ENCODE assay signal across 22 mouse cellular contexts in the genomic region with DNA sequence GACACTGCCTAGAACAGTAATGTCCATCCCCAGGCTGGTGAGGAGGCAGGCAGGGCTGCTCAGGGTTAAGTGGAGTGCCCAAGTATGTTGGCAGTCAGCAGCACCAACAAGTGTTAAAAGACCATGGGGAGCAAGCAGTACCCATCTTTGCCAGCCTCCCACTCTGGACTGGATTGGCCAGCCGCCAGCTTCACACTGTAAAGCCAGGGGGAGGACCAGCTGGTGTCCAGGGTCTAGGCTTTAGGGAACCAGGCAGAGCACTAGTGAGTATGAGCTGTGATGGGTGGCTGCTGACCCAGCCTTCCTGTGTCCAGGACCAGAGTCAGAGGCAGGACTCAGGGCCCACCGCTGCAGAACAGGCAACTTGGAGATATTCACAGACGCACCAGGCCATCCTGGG. TPM values are rescaled to one million over a fixed set of nuclear protein-coding genes. Genes with fewer than 3 reads are reported as not detected.
DNase-seq lines count a peak whose midpoint lies in the region; ATAC-seq and TF ChIP-seq lines count a peak whose summit lies in the region.
"Had no signal": no experiment of that assay in that cellular context is flagged by ENCODE, and none has a peak within 500 bp of the region (broad histone marks: within the 10 kb centered on the region; RNA-seq: fewer than 3 reads in every experiment).

No protein-coding gene starts in this region.

- no peak overlapping the region for H3K9ac ChIP-seq in forebrain, embryonic 15.5 days (replicated peaks)
- no peak overlapping the region for H3K9ac ChIP-seq in hindbrain, postnatal 0 days (replicated peaks; ENCODE audit: low read length)
- H3K9ac ChIP-seq in hindbrain, embryonic 11.5 days (ENCODE audit: low read depth, low read length): no peak overlapping the region
- H3K9ac ChIP-seq in midbrain, postnatal 0 days (replicated peaks; ENCODE audit: low read length, poor library complexity, severe bottlenecking): no peak overlapping the region
- H3K9ac ChIP-seq: liver, embryonic 12.5 days; midbrain, embryonic 13.5 days had no signal

- TF ChIP-seq POLR2A in brain, embryonic 14.5 days (IDR thresholded peaks at IDR 0.05; ENCODE audit: borderline replicate concordance, extremely low read depth, insufficient read depth, insufficient read length, poor library complexity, severe bottlenecking): no peak

- H3K27ac ChIP-seq in forebrain, embryonic 15.5 days (replicated peaks): no peak overlapping the region
- H3K27ac ChIP-seq in forebrain, embryonic 10.5 days: no peak overlapping the region
- H3K27ac ChIP-seq in hindbrain, postnatal 0 days: no peak overlapping the region
- no peak overlapping the region for H3K27ac ChIP-seq in hindbrain, embryonic 11.5 days (ENCODE audit: low read depth, low read length)
- H3K27ac ChIP-seq in midbrain, postnatal 0 days (ENCODE audit: low read depth, low read length): no peak overlapping the region
- H3K27ac ChIP-seq in midbrain, embryonic 10.5 days (replicated peaks): no peak overlapping the region
- H3K27ac ChIP-seq: liver, embryonic 12.5 days; midbrain, embryonic 13.5 days had no signal

- DNase-seq in forebrain, embryonic 10.5 days (ENCODE audit: extremely low spot score, low spot score): no peak
- DNase-seq in hindbrain, postnatal 0 days (ENCODE audit: low spot score): peak; percentile 35
- no peak for DNase-seq in hindbrain, embryonic 11.5 days (ENCODE audit: low spot score)
- peak; percentile 35 for DNase-seq in midbrain, postnatal 0 days (ENCODE audit: low spot score)
- DNase-seq in midbrain, embryonic 10.5 days (ENCODE audit: low spot score): no peak
- DNase-seq in brain, embryonic 14.5 days (ENCODE audit: low read depth): peak; percentile 12
- no peak for DNase-seq in yolk sac, embryonic 10.5 days (ENCODE audit: low spot score)
- DNase-seq: adrenal gland, postnatal 25 days; cerebellum, adult 8-10 months; heart, postnatal 36 days; kidney, adult 9 months; kidney, postnatal 36 days; layer of hippocampus, adult 9-11 months; thymus, adult 18-20 months had no signal

- peaks cover 11% of the 10 kb centered on the region for H3K4me1 ChIP-seq in forebrain, embryonic 15.5 days
- H3K4me1 ChIP-seq in forebrain, embryonic 10.5 days: peaks cover 14% of the 10 kb centered on the region
- peaks cover 13% of the 10 kb centered on the region; the same call in 1 of the 2 replicates for H3K4me1 ChIP-seq in hindbrain, postnatal 0 days (ENCODE audit: insufficient read depth, low read length)
- H3K4me1 ChIP-seq in hindbrain, embryonic 11.5 days (replicated peaks; ENCODE audit: control insufficient read depth, insufficient read depth, low read length): peaks cover 10% of the 10 kb centered on the region
- peaks cover 9% of the 10 kb centered on the region; the same call in 1 of the 2 replicates for H3K4me1 ChIP-seq in midbrain, postnatal 0 days (ENCODE audit: insufficient read depth, low read length)
- H3K4me1 ChIP-seq in midbrain, embryonic 10.5 days: peaks cover 18% of the 10 kb centered on the region

- no peak overlapping the region for H3K4me2 ChIP-seq in forebrain, embryonic 15.5 days (replicated peaks)
- H3K4me2 ChIP-seq in hindbrain, postnatal 0 days (ENCODE audit: low read depth, low read length): no peak overlapping the region
- H3K4me2 ChIP-seq in hindbrain, embryonic 11.5 days (replicated peaks; ENCODE audit: low read depth, low read length): no peak overlapping the region
- no peak overlapping the region for H3K4me2 ChIP-seq in midbrain, postnatal 0 days (ENCODE audit: low read depth, low read length, poor library complexity, severe bottlenecking)

- no peaks in the 10 kb centered on the region for H3K9me3 ChIP-seq in forebrain, embryonic 15.5 days
- no peaks in the 10 kb centered on the region for H3K9me3 ChIP-seq in forebrain, embryonic 10.5 days
- no peaks in the 10 kb centered on the region for H3K9me3 ChIP-seq in hindbrain, postnatal 0 days (ENCODE audit: low read length)
- no peaks in the 10 kb centered on the region for H3K9me3 ChIP-seq in hindbrain, embryonic 11.5 days (ENCODE audit: control insufficient read depth, low read length)
- H3K9me3 ChIP-seq in midbrain, postnatal 0 days (ENCODE audit: low read length): no peaks in the 10 kb centered on the region
- no peaks in the 10 kb centered on the region for H3K9me3 ChIP-seq in midbrain, embryonic 10.5 days (replicated peaks)
- H3K9me3 ChIP-seq: liver, embryonic 12.5 days; midbrain, embryonic 13.5 days had no signal

- H3K36me3 ChIP-seq in forebrain, embryonic 15.5 days: no peaks in the 10 kb centered on the region
- no peaks in the 10 kb centered on the region for H3K36me3 ChIP-seq in forebrain, embryonic 10.5 days (replicated peaks)
- H3K36me3 ChIP-seq in hindbrain, postnatal 0 days (ENCODE audit: insufficient read depth, low read length): no peaks in the 10 kb centered on the region
- H3K36me3 ChIP-seq in hindbrain, embryonic 11.5 days (ENCODE audit: control insufficient read depth, insufficient read depth, low read length): no peaks in the 10 kb centered on the region
- H3K36me3 ChIP-seq in midbrain, postnatal 0 days (ENCODE audit: insufficient read depth, low read length): no peaks in the 10 kb centered on the region
- no peaks in the 10 kb centered on the region for H3K36me3 ChIP-seq in midbrain, embryonic 10.5 days
- H3K36me3 ChIP-seq: liver, embryonic 12.5 days; midbrain, embryonic 13.5 days had no signal

- WGBS in forebrain, embryonic 15.5 days: 75% methylated on average over 3 of the region's 3 CpGs
- WGBS in forebrain, embryonic 10.5 days: 89% methylated on average over 3 of the region's 3 CpGs
- WGBS in hindbrain, postnatal 0 days: 75% methylated on average over 3 of the region's 3 CpGs
- 77% methylated on average over 3 of the region's 3 CpGs for WGBS in hindbrain, embryonic 11.5 days
- WGBS in midbrain, postnatal 0 days: 80% methylated on average over 3 of the region's 3 CpGs
- 82% methylated on average over 3 of the region's 3 CpGs for WGBS in midbrain, embryonic 10.5 days

- 0 out of 2 replicates have a peak, but pooled peaks have one; percentile 14 for ATAC-seq in forebrain, embryonic 15.5 days (replicated peaks)
- 0 out of 2 replicates have a peak, but pooled peaks have one; percentile 13 for ATAC-seq in hindbrain, postnatal 0 days
- no peak for ATAC-seq in hindbrain, embryonic 11.5 days (ENCODE audit: low FRiP score)
- ATAC-seq in midbrain, postnatal 0 days (ENCODE audit: low FRiP score): no peak
- ATAC-seq: activated CD4-positive, CD25-positive, alpha-beta regulatory T cell, adult 4 months; liver, embryonic 12.5 days; midbrain, embryonic 13.5 days had no signal

- no peak overlapping the region for H3K4me3 ChIP-seq in forebrain, embryonic 15.5 days
- H3K4me3 ChIP-seq in forebrain, embryonic 10.5 days: no peak overlapping the region
- H3K4me3 ChIP-seq in hindbrain, postnatal 0 days (ENCODE audit: low read length): no peak overlapping the region
- H3K4me3 ChIP-seq in hindbrain, embryonic 11.5 days (ENCODE audit: low read depth, low read length): no peak overlapping the region
- H3K4me3 ChIP-seq in midbrain, postnatal 0 days (ENCODE audit: low read depth, low read length): no peak overlapping the region
- no peak overlapping the region for H3K4me3 ChIP-seq in midbrain, embryonic 10.5 days

- no peak for TF ChIP-seq CTCF in hindbrain, postnatal 0 days (IDR thresholded peaks at IDR 0.05; ENCODE audit: low read depth)
- TF ChIP-seq CTCF in midbrain, postnatal 0 days (IDR thresholded peaks at IDR 0.05): no peak
- no peak for TF ChIP-seq CTCF in brain, embryonic 14.5 days (IDR thresholded peaks at IDR 0.05; ENCODE audit: borderline replicate concordance, extremely low read depth, insufficient read depth, insufficient read length)

- H3K27me3 ChIP-seq in forebrain, embryonic 15.5 days: peaks cover 38% of the 10 kb centered on the region
- H3K27me3 ChIP-seq in forebrain, embryonic 10.5 days (ENCODE audit: poor library complexity, severe bottlenecking): peaks cover 69% of the 10 kb centered on the region
- peaks cover 19% of the 10 kb centered on the region for H3K27me3 ChIP-seq in hindbrain, postnatal 0 days (ENCODE audit: insufficient read depth, low read length)
- H3K27me3 ChIP-seq in hindbrain, embryonic 11.5 days (ENCODE audit: control insufficient read depth, insufficient read depth, low read length): peaks cover 40% of the 10 kb centered on the region
- H3K27me3 ChIP-seq in midbrain, postnatal 0 days (ENCODE audit: insufficient read depth, low read length): peaks cover 32% of the 10 kb centered on the region
- H3K27me3 ChIP-seq in midbrain, embryonic 10.5 days (ENCODE audit: low read depth, poor library complexity, severe bottlenecking): peaks cover 61% of the 10 kb centered on the region

RNA-seq across cellular contexts. Expression of gene Klhl30, which starts 6.8 kb away (rescaled TPM):
- polyA plus RNA-seq in forebrain, embryonic 15.5 days (2015; fragmentation: Nextera tagmentation; extraction: Ambion mirVana): 0.08 TPM in 1 of 2 replicates, not detected in the other
- polyA plus RNA-seq in forebrain, embryonic 10.5 days (2016; fragmentation: Nextera tagmentation; extraction: Ambion mirVana): 0.11 and 0.14 TPM in 2 replicates
- total RNA-seq in hindbrain, postnatal 0 days (2014; rRNA removed): 0.31 and 0.79 TPM in 2 replicates
- polyA plus RNA-seq in hindbrain, postnatal 0 days (2015; fragmentation: Nextera tagmentation; extraction: Ambion mirVana): 0.25 and 0.29 TPM in 2 replicates
- polyA plus RNA-seq in hindbrain, embryonic 11.5 days (2014; fragmentation: Nextera tagmentation; extraction: Ambion mirVana): 0.06 and 0.33 TPM in 2 replicates
- 0.09 and 0.16 TPM in 2 replicates for total RNA-seq in midbrain, postnatal 0 days (2014; rRNA removed)
- 0.10 TPM in 1 of 2 replicates, not detected in the other for polyA plus RNA-seq in midbrain, postnatal 0 days (2015; fragmentation: Nextera tagmentation; extraction: Ambion mirVana)
- polyA plus RNA-seq in midbrain, embryonic 10.5 days (2016; fragmentation: Nextera tagmentation; extraction: Ambion mirVana): 0.04 and 0.17 TPM in 2 replicates
- 0.15 and 0.22 TPM in 2 replicates for polyA plus RNA-seq in brain, embryonic 14.5 days (2012; rRNA removed)
- polyA plus RNA-seq: activated CD4-positive, CD25-positive, alpha-beta regulatory T cell, adult 4 months; liver, embryonic 12.5 days had no signal

RNA-seq across cellular contexts. Expression of gene Espnl, which starts 22.1 kb away (rescaled TPM):
- polyA plus RNA-seq in forebrain, embryonic 15.5 days (2015; fragmentation: Nextera tagmentation; extraction: Ambion mirVana): 0.06 and 0.10 TPM in 2 replicates
- 0.04 TPM in 1 of 2 replicates, not detected in the other for polyA plus RNA-seq in forebrain, embryonic 10.5 days (2016; fragmentation: Nextera tagmentation; extraction: Ambion mirVana)
- total RNA-seq in hindbrain, postnatal 0 days (2014; rRNA removed): 0.07 and 0.26 TPM in 2 replicates
- 0.10 and 0.25 TPM in 2 replicates for polyA plus RNA-seq in hindbrain, postnatal 0 days (2015; fragmentation: Nextera tagmentation; extraction: Ambion mirVana)
- 0.03 TPM in 2 replicates for polyA plus RNA-seq in hindbrain, embryonic 11.5 days (2014; fragmentation: Nextera tagmentation; extraction: Ambion mirVana)
- total RNA-seq in midbrain, postnatal 0 days (2014; rRNA removed): 0.19 and 0.27 TPM in 2 replicates
- polyA plus RNA-seq in midbrain, postnatal 0 days (2015; fragmentation: Nextera tagmentation; extraction: Ambion mirVana): 0.23 TPM in 2 replicates
- not detected in 2 replicates for polyA plus RNA-seq in midbrain, embryonic 10.5 days (2016; fragmentation: Nextera tagmentation; extraction: Ambion mirVana)
- polyA plus RNA-seq in brain, embryonic 14.5 days (2012; rRNA removed): 0.08 and 0.10 TPM in 2 replicates
- total RNA-seq: adrenal gland, postnatal 25 days; gastrocnemius, adult 8-10 months; heart, adult 8-10 months had no signal
- polyA plus RNA-seq: activated CD4-positive, CD25-positive, alpha-beta regulatory T cell, adult 4 months; embryonic facial prominence, embryonic 14.5 days; lung, embryonic 16.5 days had no signal

RNA-seq across cellular contexts. Expression of gene Erfe, which starts 22.2 kb away (rescaled TPM):
- polyA plus RNA-seq in forebrain, embryonic 15.5 days (2015; fragmentation: Nextera tagmentation; extraction: Ambion mirVana): 0.20 TPM in 2 replicates
- polyA plus RNA-seq in forebrain, embryonic 10.5 days (2016; fragmentation: Nextera tagmentation; extraction: Ambion mirVana): 1.1 and 1.6 TPM in 2 replicates
- 0.25 and 0.42 TPM in 2 replicates for total RNA-seq in hindbrain, postnatal 0 days (2014; rRNA removed)
- polyA plus RNA-seq in hindbrain, postnatal 0 days (2015; fragmentation: Nextera tagmentation; extraction: Ambion mirVana): 0.15 and 0.19 TPM in 2 replicates
- polyA plus RNA-seq in hindbrain, embryonic 11.5 days (2014; fragmentation: Nextera tagmentation; extraction: Ambion mirVana): 0.68 and 1.0 TPM in 2 replicates
- total RNA-seq in midbrain, postnatal 0 days (2014; rRNA removed): 0.11 TPM in 1 of 2 replicates, not detected in the other
- polyA plus RNA-seq in midbrain, postnatal 0 days (2015; fragmentation: Nextera tagmentation; extraction: Ambion mirVana): 0.31 and 0.45 TPM in 2 replicates
- polyA plus RNA-seq in midbrain, embryonic 10.5 days (2016; fragmentation: Nextera tagmentation; extraction: Ambion mirVana): 0.42 and 1.2 TPM in 2 replicates
- 0.26 and 0.40 TPM in 2 replicates for polyA plus RNA-seq in brain, embryonic 14.5 days (2012; rRNA removed)
- total RNA-seq: heart, postnatal 36 days had no signal
- polyA plus RNA-seq: activated CD4-positive, CD25-positive, alpha-beta regulatory T cell, adult 4 months had no signal

RNA-seq across cellular contexts. Expression of gene Scly, which starts 45.9 kb away (rescaled TPM):
- polyA plus RNA-seq in forebrain, embryonic 15.5 days (2015; fragmentation: Nextera tagmentation; extraction: Ambion mirVana): 7.9 and 9.1 TPM in 2 replicates
- 18.5 and 18.7 TPM in 2 replicates for polyA plus RNA-seq in forebrain, embryonic 10.5 days (2016; fragmentation: Nextera tagmentation; extraction: Ambion mirVana)
- total RNA-seq in hindbrain, postnatal 0 days (2014; rRNA removed): 15.2 TPM in 2 replicates
- 9.7 and 9.9 TPM in 2 replicates for polyA plus RNA-seq in hindbrain, postnatal 0 days (2015; fragmentation: Nextera tagmentation; extraction: Ambion mirVana)
- 12.0 and 13.8 TPM in 2 replicates for polyA plus RNA-seq in hindbrain, embryonic 11.5 days (2014; fragmentation: Nextera tagmentation; extraction: Ambion mirVana)
- 10.6 and 11.3 TPM in 2 replicates for total RNA-seq in midbrain, postnatal 0 days (2014; rRNA removed)
- 10.3 and 10.7 TPM in 2 replicates for polyA plus RNA-seq in midbrain, postnatal 0 days (2015; fragmentation: Nextera tagmentation; extraction: Ambion mirVana)
- polyA plus RNA-seq in midbrain, embryonic 10.5 days (2016; fragmentation: Nextera tagmentation; extraction: Ambion mirVana): 17.3 and 18.6 TPM in 2 replicates
- polyA plus RNA-seq in brain, embryonic 14.5 days (2012; rRNA removed): 11.9 and 12.7 TPM in 2 replicates

RNA-seq across cellular contexts. Expression of gene Ilkap, which starts 54.6 kb away (rescaled TPM):
- 167 and 177 TPM in 2 replicates for polyA plus RNA-seq in forebrain, embryonic 15.5 days (2015; fragmentation: Nextera tagmentation; extraction: Ambion mirVana)
- polyA plus RNA-seq in forebrain, embryonic 10.5 days (2016; fragmentation: Nextera tagmentation; extraction: Ambion mirVana): 168 and 176 TPM in 2 replicates
- 66.7 and 66.9 TPM in 2 replicates for total RNA-seq in hindbrain, postnatal 0 days (2014; rRNA removed)
- 119 and 120 TPM in 2 replicates for polyA plus RNA-seq in hindbrain, postnatal 0 days (2015; fragmentation: Nextera tagmentation; extraction: Ambion mirVana)
- 172 TPM in 2 replicates for polyA plus RNA-seq in hindbrain, embryonic 11.5 days (2014; fragmentation: Nextera tagmentation; extraction: Ambion mirVana)
- 58.5 and 97.5 TPM in 2 replicates for total RNA-seq in midbrain, postnatal 0 days (2014; rRNA removed)
- polyA plus RNA-seq in midbrain, postnatal 0 days (2015; fragmentation: Nextera tagmentation; extraction: Ambion mirVana): 114 and 116 TPM in 2 replicates
- 173 and 177 TPM in 2 replicates for polyA plus RNA-seq in midbrain, embryonic 10.5 days (2016; fragmentation: Nextera tagmentation; extraction: Ambion mirVana)
- 118 and 128 TPM in 2 replicates for polyA plus RNA-seq in brain, embryonic 14.5 days (2012; rRNA removed)

Comparison
In these comparisons a context has a peak if more than half of its experiments do, and no peak if none do; other contexts are left out.
1. ATAC-seq: peak in forebrain, embryonic 15.5 days (single experiment) and hindbrain, postnatal 0 days (single experiment); none in hindbrain, embryonic 11.5 days (single experiment) and midbrain, postnatal 0 days (single experiment).
2. DNase-seq: peak in hindbrain, postnatal 0 days (single experiment), midbrain, postnatal 0 days (single experiment) and brain, embryonic 14.5 days (single experiment); none in forebrain, embryonic 10.5 days (single experiment), hindbrain, embryonic 11.5 days (single experiment), midbrain, embryonic 10.5 days (single experiment) and yolk sac, embryonic 10.5 days (single experiment).